Mouse (Mus musculus) thymus, adult 2 months (tissue): ENCODE results near the gene Phlda1.

Experiments used
- CTCF ChIP-seq: fragments of 200-500 bp; IDR thresholded peaks from 2 replicates; pipeline ENCODE4 v1.5.1; 2012; ENCODE audit warnings: mild to moderate bottlenecking, control low read depth, low read length, moderate library complexity, borderline replicate concordance; ENCODE audit not compliant: control insufficient read depth, poor library complexity, insufficient read depth; ENCODE audit errors: extremely low read depth
- POLR2A ChIP-seq: fragments of 200-500 bp; IDR thresholded peaks from 2 replicates; pipeline ENCODE4 v1.6.1; 2012; ENCODE audit warnings: mild to moderate bottlenecking, low read length, control low read depth, moderate library complexity; ENCODE audit not compliant: control insufficient read depth, poor library complexity, insufficient read depth; ENCODE audit errors: extremely low read depth

DNA sequence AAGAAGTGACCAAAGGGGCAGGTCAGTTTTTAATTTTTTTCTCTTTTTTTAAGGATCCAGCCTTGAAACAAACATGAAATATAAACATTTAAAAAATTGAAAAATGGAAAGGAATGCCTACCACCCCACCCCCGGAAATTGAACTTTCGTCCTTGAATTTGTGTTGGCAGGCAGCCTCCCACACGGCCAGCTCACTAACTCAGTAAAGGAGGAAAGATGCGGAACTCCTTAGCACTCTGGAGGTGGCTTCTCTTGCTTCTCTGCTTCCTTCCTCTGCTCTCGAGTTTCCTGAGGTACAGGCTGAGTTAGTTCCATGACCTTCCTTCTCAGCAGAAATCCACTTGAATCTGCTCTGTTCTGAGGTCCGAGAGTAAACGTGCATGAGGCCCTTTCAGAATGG lies 4.7 kb downstream of the Phlda1 start:
- TF ChIP-seq CTCF: no peak
- TF ChIP-seq POLR2A: no peak
